Mouse (Mus musculus): ENCODE data around the gene Frmd4a. TPM values are rescaled to one million over a fixed set of nuclear protein-coding genes. Genes with fewer than 3 reads are reported as not detected.

Frmd4a gene
- polyA plus RNA-seq, 1 experiment from 2014 or later, result 44.5 TPM

DNA sequence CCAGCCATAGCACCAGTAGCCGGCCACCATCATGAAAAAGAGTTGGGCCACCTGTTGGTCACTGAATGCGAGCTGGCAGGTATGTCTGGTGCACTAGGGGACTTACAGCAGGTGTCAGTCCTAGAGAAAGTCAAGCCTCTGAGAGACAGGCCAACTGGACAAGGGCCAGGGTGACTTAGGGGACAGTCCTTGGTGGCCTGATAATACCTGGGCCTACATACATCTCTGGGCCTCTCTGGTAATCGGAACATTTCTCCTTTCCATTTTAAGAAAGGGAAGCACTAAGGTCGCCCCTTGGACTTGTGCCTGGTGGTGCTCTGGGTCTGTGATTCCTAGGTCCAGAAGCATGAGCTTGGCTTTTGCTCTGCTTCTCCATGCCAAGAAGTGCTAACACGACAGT, 459.1 kb downstream of the Frmd4a start:
- no peaks in the 10 kb centered on the region for H3K27me3 ChIP-seq (ENCODE audit: control insufficient read depth, insufficient read depth, low read length)

DNA sequence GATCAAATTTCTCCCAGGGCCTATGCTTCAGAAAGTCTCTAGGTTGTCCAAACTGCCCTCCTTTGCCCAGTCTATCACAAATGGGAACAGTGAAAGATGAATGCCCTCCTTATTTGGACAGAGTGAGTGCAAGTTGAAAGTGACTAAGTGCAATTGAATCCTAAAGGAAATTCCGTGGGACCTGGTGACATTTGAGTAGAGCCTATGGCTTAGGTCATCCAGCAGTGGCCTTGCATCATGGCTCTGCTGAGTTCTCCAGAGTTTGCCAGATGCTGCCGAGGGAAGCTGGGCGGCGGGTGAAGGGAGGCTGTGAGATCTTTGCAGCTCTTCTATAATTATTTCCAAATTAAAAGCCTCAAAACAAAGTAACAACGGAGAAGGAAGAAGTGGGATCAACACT, 459.8 kb downstream of the Frmd4a start:
- 76% methylated on average over 5 of the region's 5 CpGs for WGBS
- H3K4me3 ChIP-seq (ENCODE audit: low read depth, low read length), result no peak overlapping the region
- peaks cover 9% of the 10 kb centered on the region for H3K4me1 ChIP-seq (ENCODE audit: control insufficient read depth, insufficient read depth, low read length)
- DNase-seq (ENCODE audit: low spot score) (no peak), ATAC-seq (ENCODE audit: insufficient read depth, low FRiP score, low TSS enrichment) (no peak)
- H3K9me3 ChIP-seq (ENCODE audit: control insufficient read depth, low read length), result no peaks in the 10 kb centered on the region
- H3K4me2 ChIP-seq (ENCODE audit: low read depth), result no peak overlapping the region
- H3K9ac ChIP-seq (ENCODE audit: low read length), result no peak overlapping the region
- no peak overlapping the region for H3K27ac ChIP-seq (ENCODE audit: low read depth, low read length)
- H3K27me3 ChIP-seq (ENCODE audit: control insufficient read depth, insufficient read depth, low read length), result no peaks in the 10 kb centered on the region
- H3K36me3 ChIP-seq (ENCODE audit: control insufficient read depth, insufficient read depth, low read length), result peaks cover 4% of the 10 kb centered on the region

More for the DNA sequence above, 459.1 kb downstream of the Frmd4a start:
- Histone ChIP-seq H3K9ac (ENCODE audit: low read length) (no peak overlapping the region), H3K4me2 (ENCODE audit: low read depth) (no peak overlapping the region), H3K4me1 (ENCODE audit: control insufficient read depth, insufficient read depth, low read length) (peaks cover 9% of the 10 kb centered on the region), H3K27ac (ENCODE audit: low read depth, low read length) (no peak overlapping the region), H3K4me3 (ENCODE audit: low read depth, low read length) (no peak overlapping the region), H3K36me3 (ENCODE audit: control insufficient read depth, insufficient read depth, low read length) (peaks cover 4% of the 10 kb centered on the region), H3K9me3 (ENCODE audit: control insufficient read depth, low read length) (no peaks in the 10 kb centered on the region)
- DNase-seq (ENCODE audit: low spot score), result no peak
- 93% methylated on average over 5 of the region's 5 CpGs for WGBS
- no peak for ATAC-seq (ENCODE audit: insufficient read depth, low FRiP score, low TSS enrichment)

DNA sequence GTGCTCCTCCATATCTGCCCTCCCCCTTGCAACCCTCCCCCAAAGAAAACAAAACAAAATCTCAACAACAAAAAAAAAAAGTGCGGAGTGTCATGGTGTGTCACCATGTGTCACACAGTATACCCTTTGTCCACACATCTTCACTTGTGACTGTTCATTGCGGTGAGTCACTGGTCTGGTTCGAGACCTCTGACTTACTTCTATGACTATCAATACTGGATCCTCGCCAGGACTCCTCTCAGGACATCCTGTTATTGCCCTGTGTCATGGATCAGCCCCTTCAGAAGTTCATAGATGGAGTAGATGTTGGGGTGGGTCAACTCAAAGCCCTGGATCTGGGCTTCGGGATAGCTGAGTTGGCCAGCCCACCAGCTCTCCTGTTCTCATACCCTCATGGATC, 462.7 kb downstream of the Frmd4a start:
- Histone ChIP-seq H3K4me2 (ENCODE audit: low read depth) (no peak overlapping the region), H3K4me1 (ENCODE audit: control insufficient read depth, insufficient read depth, low read length) (no peaks in the 10 kb centered on the region), H3K27me3 (ENCODE audit: control insufficient read depth, insufficient read depth, low read length) (no peaks in the 10 kb centered on the region), H3K27ac (ENCODE audit: low read depth, low read length) (no peak overlapping the region), H3K4me3 (ENCODE audit: low read depth, low read length) (no peak overlapping the region), H3K9ac (ENCODE audit: low read length) (no peak overlapping the region), H3K9me3 (ENCODE audit: control insufficient read depth, low read length) (no peaks in the 10 kb centered on the region), H3K36me3 (ENCODE audit: control insufficient read depth, insufficient read depth, low read length) (peaks cover 3% of the 10 kb centered on the region)
- 94% methylated on average over 5 of the region's 5 CpGs for WGBS
- ATAC-seq (ENCODE audit: insufficient read depth, low FRiP score, low TSS enrichment) (no peak), DNase-seq (ENCODE audit: low spot score) (no peak)

DNA sequence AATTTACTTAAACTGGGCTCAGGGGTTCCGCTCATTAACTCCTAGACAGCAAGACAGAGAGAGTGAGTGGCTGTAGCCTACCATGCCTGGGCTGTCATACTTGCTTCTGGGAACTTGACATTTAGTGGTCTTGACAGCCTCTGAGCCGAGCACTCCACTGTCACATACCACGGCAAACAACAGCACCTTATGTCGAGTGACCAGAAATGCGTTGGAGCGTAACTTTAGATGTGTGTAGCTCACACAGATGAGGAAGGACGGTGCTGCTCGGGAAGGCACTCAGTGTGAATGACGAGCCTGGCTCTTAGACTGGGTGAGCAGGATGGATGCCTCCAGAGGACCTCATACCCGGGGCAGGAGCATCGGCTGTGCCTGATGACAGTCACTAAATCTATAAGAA, 463.6 kb downstream of the Frmd4a start:
- H3K27ac ChIP-seq (ENCODE audit: low read depth, low read length), result no peak overlapping the region
- no peaks in the 10 kb centered on the region for H3K27me3 ChIP-seq (ENCODE audit: control insufficient read depth, insufficient read depth, low read length)
- peaks cover 3% of the 10 kb centered on the region for H3K36me3 ChIP-seq (ENCODE audit: control insufficient read depth, insufficient read depth, low read length)
- H3K4me2 ChIP-seq (ENCODE audit: low read depth), result no peak overlapping the region
- H3K4me3 ChIP-seq (ENCODE audit: low read depth, low read length), result no peak overlapping the region
- H3K9ac ChIP-seq (ENCODE audit: low read length), result no peak overlapping the region
- 75% methylated on average over 11 of the region's 11 CpGs for WGBS
- no peaks in the 10 kb centered on the region for H3K9me3 ChIP-seq (ENCODE audit: control insufficient read depth, low read length)
- no peak for DNase-seq (ENCODE audit: low spot score)
- H3K4me1 ChIP-seq (ENCODE audit: control insufficient read depth, insufficient read depth, low read length), result no peaks in the 10 kb centered on the region
- no peak for ATAC-seq (ENCODE audit: insufficient read depth, low FRiP score, low TSS enrichment)

DNA sequence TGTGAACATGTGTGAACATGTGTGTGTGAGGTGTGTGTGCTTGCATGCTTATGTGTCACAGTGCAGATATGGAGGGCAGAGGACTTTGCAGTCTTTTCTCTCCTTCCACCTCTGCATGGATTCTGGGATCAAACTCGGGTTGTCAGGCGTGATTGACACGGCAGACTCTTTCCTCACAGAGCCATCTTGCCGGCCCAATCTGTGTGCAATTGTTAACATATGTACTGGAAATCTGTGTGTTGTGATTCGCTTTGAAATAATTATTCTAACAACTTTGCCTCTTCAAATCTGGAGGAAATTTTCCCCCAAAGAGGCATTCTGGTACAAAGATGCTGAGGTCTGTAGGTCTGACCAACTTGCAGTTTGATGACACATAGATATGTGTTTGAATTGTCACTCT, 468.7 kb downstream of the Frmd4a start:
- H3K36me3 ChIP-seq (ENCODE audit: control insufficient read depth, insufficient read depth, low read length), result peaks cover 3% of the 10 kb centered on the region
- no peak for DNase-seq (ENCODE audit: low spot score)
- no peak for ATAC-seq (ENCODE audit: insufficient read depth, low FRiP score, low TSS enrichment)
- no peak overlapping the region for H3K4me3 ChIP-seq (ENCODE audit: low read depth, low read length)
- peaks cover 3% of the 10 kb centered on the region; the same call in 1 of the 2 replicates for H3K4me1 ChIP-seq (ENCODE audit: control insufficient read depth, insufficient read depth, low read length)
- H3K9ac ChIP-seq (ENCODE audit: low read length), result no peak overlapping the region
- no peaks in the 10 kb centered on the region for H3K9me3 ChIP-seq (ENCODE audit: control insufficient read depth, low read length)
- no peak overlapping the region for H3K4me2 ChIP-seq (ENCODE audit: low read depth)
- no peaks in the 10 kb centered on the region for H3K27me3 ChIP-seq (ENCODE audit: control insufficient read depth, insufficient read depth, low read length)
- WGBS, result 90% methylated on average over 5 of the region's 5 CpGs
- no peak overlapping the region for H3K27ac ChIP-seq (ENCODE audit: low read depth, low read length)

DNA sequence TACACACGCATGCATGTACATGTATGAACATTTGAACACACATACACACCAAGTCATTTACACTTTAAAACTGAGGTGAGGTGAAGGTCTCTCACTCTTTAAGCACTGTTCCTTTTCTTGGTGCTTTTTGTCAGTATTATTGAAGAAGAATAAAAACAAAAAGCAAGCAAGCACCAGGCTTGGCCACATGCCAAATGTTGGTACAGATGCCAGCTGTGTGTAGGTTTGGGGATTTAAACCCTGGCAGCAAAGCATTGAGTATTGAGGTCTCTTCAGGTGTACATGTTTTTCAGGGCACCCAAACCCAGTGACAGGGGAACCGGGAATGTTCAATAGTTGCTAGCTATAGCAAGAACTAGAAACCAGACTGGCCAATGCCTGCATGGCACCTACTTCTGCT, 469.8 kb downstream of the Frmd4a start:
- no peak for DNase-seq (ENCODE audit: low spot score)
- Histone ChIP-seq H3K9ac (ENCODE audit: low read length) (no peak overlapping the region), H3K36me3 (ENCODE audit: control insufficient read depth, insufficient read depth, low read length) (no peaks in the 10 kb centered on the region; the same call in 1 of the 2 replicates), H3K4me3 (ENCODE audit: low read depth, low read length) (no peak overlapping the region), H3K4me1 (ENCODE audit: control insufficient read depth, insufficient read depth, low read length) (peaks cover 11% of the 10 kb centered on the region), H3K4me2 (ENCODE audit: low read depth) (no peak overlapping the region), H3K27ac (ENCODE audit: low read depth, low read length) (no peak overlapping the region), H3K9me3 (ENCODE audit: control insufficient read depth, low read length) (no peaks in the 10 kb centered on the region), H3K27me3 (ENCODE audit: control insufficient read depth, insufficient read depth, low read length) (no peaks in the 10 kb centered on the region)
- ATAC-seq (ENCODE audit: insufficient read depth, low FRiP score, low TSS enrichment), result no peak
- WGBS, result 98% methylated on average over 2 of the region's 2 CpGs

DNA sequence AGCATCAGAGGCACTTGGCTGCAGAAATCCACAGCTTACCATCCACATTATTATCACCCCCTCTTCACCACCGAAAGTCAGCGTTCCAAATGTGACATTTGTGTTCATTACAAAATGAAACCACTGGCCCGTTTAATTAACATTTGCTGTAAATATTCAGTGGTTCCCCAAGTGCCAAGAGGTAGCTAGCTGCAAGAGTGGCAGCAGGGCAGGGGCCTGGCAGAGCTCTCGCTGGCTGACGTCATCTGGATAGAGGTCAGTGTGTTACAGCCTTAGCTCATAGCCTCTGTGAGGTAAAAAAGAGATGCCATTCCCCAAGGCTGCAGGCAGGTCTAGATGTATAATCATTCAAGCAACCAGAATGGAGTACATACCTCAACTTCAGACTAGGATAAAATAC, 473.3 kb downstream of the Frmd4a start:
- Histone ChIP-seq H3K27me3 (ENCODE audit: control insufficient read depth, insufficient read depth, low read length) (no peaks in the 10 kb centered on the region), H3K4me1 (ENCODE audit: control insufficient read depth, insufficient read depth, low read length) (peaks cover 11% of the 10 kb centered on the region), H3K36me3 (ENCODE audit: control insufficient read depth, insufficient read depth, low read length) (no peaks in the 10 kb centered on the region; the same call in 1 of the 2 replicates), H3K27ac (ENCODE audit: low read depth, low read length) (0 out of 2 replicates have a peak overlapping the region, but pooled peaks have one; percentile 34), H3K4me2 (ENCODE audit: low read depth) (no peak overlapping the region), H3K4me3 (ENCODE audit: low read depth, low read length) (no peak overlapping the region), H3K9me3 (ENCODE audit: control insufficient read depth, low read length) (no peaks in the 10 kb centered on the region), H3K9ac (ENCODE audit: low read length) (no peak overlapping the region)
- whole genome bisulfite sequencing, result 77% methylated on average over 5 of the region's 5 CpGs
- no peak for ATAC-seq (ENCODE audit: insufficient read depth, low FRiP score, low TSS enrichment)
- DNase-seq (ENCODE audit: low spot score), result no peak

DNA sequence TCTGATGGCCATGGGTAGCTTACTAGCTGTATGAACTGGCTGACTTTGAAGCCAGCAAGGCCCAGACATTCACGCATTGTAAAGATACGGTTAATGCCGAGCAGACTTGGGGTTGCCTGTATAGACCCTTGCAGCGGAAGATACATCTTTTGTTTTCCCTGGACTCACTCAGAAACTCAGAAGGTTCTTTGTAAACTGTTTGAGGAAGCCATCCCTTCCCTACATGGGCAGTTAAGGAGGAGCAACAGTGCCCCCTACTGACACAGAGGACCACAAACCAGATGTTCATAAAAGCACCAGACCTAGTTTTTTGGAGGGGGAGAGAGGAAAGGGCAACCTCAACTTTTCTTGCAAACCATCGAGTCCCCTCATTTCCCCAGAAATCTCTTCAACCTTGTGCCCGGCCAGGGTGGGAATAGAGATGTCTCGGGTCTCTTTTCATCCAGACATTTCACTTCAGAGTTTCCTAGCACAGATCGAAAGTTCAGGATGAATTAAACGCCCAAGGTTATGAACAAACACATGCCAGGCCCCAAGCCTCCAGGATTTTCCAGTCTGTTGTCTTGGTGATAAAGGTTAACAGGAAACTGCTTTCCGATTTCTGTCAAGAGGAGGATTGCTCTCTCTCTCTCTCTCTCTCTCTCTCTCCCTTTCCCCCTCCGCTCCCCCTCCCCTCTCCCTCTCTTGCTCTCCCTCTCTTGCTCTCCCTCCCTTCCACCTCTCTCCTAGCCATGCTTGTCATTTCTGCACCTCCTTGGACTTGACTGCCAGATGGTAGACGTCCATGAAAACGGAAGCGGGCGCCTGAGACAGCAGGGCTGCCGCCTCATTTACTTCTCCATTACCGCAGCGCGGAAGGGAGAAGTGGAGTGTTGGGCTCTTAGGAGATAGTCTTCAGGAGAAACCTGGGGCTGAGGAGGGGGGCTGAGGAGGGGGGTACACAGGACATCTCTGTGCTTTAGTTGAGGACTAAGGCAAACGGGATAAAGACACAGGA, 475.3 kb downstream of the Frmd4a start:
- DNase-seq (ENCODE audit: low spot score), result peak; percentile 77
- ATAC-seq (ENCODE audit: insufficient read depth, low FRiP score, low TSS enrichment), result peak; percentile 50
- Histone ChIP-seq H3K4me1 (ENCODE audit: control insufficient read depth, insufficient read depth, low read length) (peaks cover 11% of the 10 kb centered on the region), H3K27me3 (ENCODE audit: control insufficient read depth, insufficient read depth, low read length) (no peaks in the 10 kb centered on the region), H3K9ac (ENCODE audit: low read length) (no peak overlapping the region), H3K4me2 (ENCODE audit: low read depth) (no peak overlapping the region), H3K4me3 (ENCODE audit: low read depth, low read length) (no peak overlapping the region), H3K27ac (ENCODE audit: low read depth, low read length) (no peak overlapping the region), H3K36me3 (ENCODE audit: control insufficient read depth, insufficient read depth, low read length) (no peaks in the 10 kb centered on the region), H3K9me3 (ENCODE audit: control insufficient read depth, low read length) (no peaks in the 10 kb centered on the region)
- WGBS, result 60% methylated on average over 20 of the region's 20 CpGs

DNA sequence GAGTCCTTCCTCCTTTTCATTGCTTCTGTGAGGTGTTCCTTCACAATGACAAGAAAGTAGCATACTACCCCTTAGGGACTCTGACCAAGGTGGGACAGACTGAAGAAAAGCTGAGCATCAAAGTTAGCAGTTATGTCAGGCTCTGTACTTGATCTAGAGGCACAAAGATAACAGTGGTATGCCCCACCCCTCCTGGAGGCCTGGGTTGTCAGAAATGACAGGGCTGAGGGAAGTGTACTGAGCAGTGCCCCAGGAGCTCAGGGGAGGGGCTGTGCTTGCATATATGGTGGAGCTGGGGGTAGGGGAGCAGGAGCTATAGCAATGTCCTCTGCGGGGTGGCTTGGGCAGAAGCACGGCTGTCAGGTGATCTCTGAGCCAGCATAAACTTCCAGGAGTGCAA, 477.0 kb downstream of the Frmd4a start:
- Histone ChIP-seq H3K27me3 (ENCODE audit: control insufficient read depth, insufficient read depth, low read length) (no peaks in the 10 kb centered on the region), H3K36me3 (ENCODE audit: control insufficient read depth, insufficient read depth, low read length) (peaks cover 3% of the 10 kb centered on the region), H3K4me1 (ENCODE audit: control insufficient read depth, insufficient read depth, low read length) (peaks cover 11% of the 10 kb centered on the region), H3K9ac (ENCODE audit: low read length) (no peak overlapping the region), H3K9me3 (ENCODE audit: control insufficient read depth, low read length) (no peaks in the 10 kb centered on the region), H3K4me2 (ENCODE audit: low read depth) (no peak overlapping the region), H3K4me3 (ENCODE audit: low read depth, low read length) (no peak overlapping the region), H3K27ac (ENCODE audit: low read depth, low read length) (no peak overlapping the region)
- WGBS, result 63% methylated on average over 2 of the region's 2 CpGs
- ATAC-seq (ENCODE audit: insufficient read depth, low FRiP score, low TSS enrichment) (no peak), DNase-seq (ENCODE audit: low spot score) (no peak)

All from neural tube, embryonic 11.5 days (tissue).